Mouse (Mus musculus): ENCODE measurements around the gene Rnf166. TPM values are rescaled to one million over a fixed set of nuclear protein-coding genes. Genes with fewer than 3 reads are reported as not detected.
A peak's percentile ranks its signal among the peaks of the same experiment; 100 is the strongest.

Gene Rnf166
- polyA plus RNA-seq (2014; fragmentation: Nextera tagmentation; extraction: Ambion mirVana), result 39.8 and 40.8 TPM in 2 replicates

- ATAC-seq (ENCODE audit: insufficient number of reproducible peaks, insufficient read depth, low FRiP score, low read depth), result peak; percentile 90
- Histone ChIP-seq H3K27ac (replicated peaks in 1 of 2; ENCODE audit: control insufficient read depth in 1 of 2, insufficient read depth in 1 of 2, low read depth in 2 of 2, low read length in 2 of 2) (peak within 1 kb of the TSS; percentile 28 to 91), H3K4me3 (ENCODE audit: control insufficient read depth in 1 of 2, insufficient read depth in 1 of 2, low read depth in 1 of 2, low read length in 2 of 2) (peak within 1 kb of the TSS; percentile 94 to 99), H3K9me3 (ENCODE audit: control insufficient read depth, low read length) (no peaks in the 10 kb centered on the region), H3K4me2 (ENCODE audit: low read length) (peak within 1 kb of the TSS; percentile 87), H3K27me3 (ENCODE audit: control insufficient read depth, insufficient read depth, low read length) (no peaks in the 10 kb centered on the region), H3K4me1 (ENCODE audit: control insufficient read depth in 2 of 2, insufficient read depth in 2 of 2, low read length in 2 of 2) (peaks cover 2 to 21% of the 10 kb centered on the region in 2 experiments; a peak in 3 of 4 replicates), H3K36me3 (ENCODE audit: control insufficient read depth, insufficient read depth, low read length) (peaks cover 60% of the 10 kb centered on the region), H3K9ac (ENCODE audit: low read length) (peak within 1 kb of the TSS; percentile 97)
- 1% methylated on average over 93 of the region's 103 CpGs for WGBS
Measured at GRCm38 (mm10) chr8:122475580-122476320, at the start of gene Rnf166, which contains the start of gene Ctu2. TSS of gene Rnf166 (minus strand) at chr8:122476064. TSS of gene Ctu2 (plus strand) at chr8:122476143.

- H3K27ac ChIP-seq (replicated peaks in 1 of 2; ENCODE audit: control insufficient read depth in 1 of 2, insufficient read depth in 1 of 2, low read depth in 2 of 2, low read length in 2 of 2), result peak overlapping the region in 1 of 2 experiments; percentile 90; a peak in 2 of 4 replicates
- no peak for ATAC-seq (ENCODE audit: insufficient number of reproducible peaks, insufficient read depth, low FRiP score, low read depth)
- H3K36me3 ChIP-seq (ENCODE audit: control insufficient read depth, insufficient read depth, low read length), result no peaks in the 10 kb centered on the region
- no peaks in the 10 kb centered on the region for H3K27me3 ChIP-seq (ENCODE audit: control insufficient read depth, insufficient read depth, low read length)
- WGBS, result 59% methylated on average over 6 of the region's 6 CpGs
- H3K4me2 ChIP-seq (ENCODE audit: low read length), result no peak overlapping the region
- H3K9me3 ChIP-seq (ENCODE audit: control insufficient read depth, low read length), result no peaks in the 10 kb centered on the region
- peaks cover 50 to 62% of the 10 kb centered on the region in 2 experiments for H3K4me1 ChIP-seq (ENCODE audit: control insufficient read depth in 2 of 2, insufficient read depth in 2 of 2, low read length in 2 of 2)
- peak overlapping the region; percentile 41; the same call in 1 of the 2 replicates for H3K9ac ChIP-seq (ENCODE audit: low read length)
- H3K4me3 ChIP-seq (ENCODE audit: control insufficient read depth in 1 of 2, insufficient read depth in 1 of 2, low read depth in 1 of 2, low read length in 2 of 2), result no peak overlapping the region
Measured at GRCm38 (mm10) chr8:122525004-122525403, 49.1 kb upstream of the Rnf166 start.

GRCm38 (mm10) chr8:122524506-122524905, 48.6 kb upstream of the Rnf166 start:
- Histone ChIP-seq H3K9ac (ENCODE audit: low read length) (peak overlapping the region; percentile 66), H3K36me3 (ENCODE audit: control insufficient read depth, insufficient read depth, low read length) (no peaks in the 10 kb centered on the region), H3K4me2 (ENCODE audit: low read length) (peak overlapping the region; percentile 54; the same call in 1 of the 2 replicates), H3K4me3 (ENCODE audit: control insufficient read depth in 1 of 2, insufficient read depth in 1 of 2, low read depth in 1 of 2, low read length in 2 of 2) (no peak overlapping the region), H3K9me3 (ENCODE audit: control insufficient read depth, low read length) (no peaks in the 10 kb centered on the region), H3K27me3 (ENCODE audit: control insufficient read depth, insufficient read depth, low read length) (no peaks in the 10 kb centered on the region), H3K27ac (replicated peaks in 1 of 2; ENCODE audit: control insufficient read depth in 1 of 2, insufficient read depth in 1 of 2, low read depth in 2 of 2, low read length in 2 of 2) (peak overlapping the region; percentile 80 to 90), H3K4me1 (ENCODE audit: control insufficient read depth in 2 of 2, insufficient read depth in 2 of 2, low read length in 2 of 2) (peaks cover 53 to 66% of the 10 kb centered on the region in 2 experiments)
- WGBS, result 74% methylated on average over 6 of the region's 6 CpGs
- no peak for ATAC-seq (ENCODE audit: insufficient number of reproducible peaks, insufficient read depth, low FRiP score, low read depth)

GRCm38 (mm10) chr8:122523652-122524360, 47.9 kb upstream of the Rnf166 start:
- no peak overlapping the region for H3K4me3 ChIP-seq (ENCODE audit: control insufficient read depth in 1 of 2, insufficient read depth in 1 of 2, low read depth in 1 of 2, low read length in 2 of 2)
- WGBS, result 15% methylated on average over 23 of the region's 23 CpGs

GRCm38 (mm10) chr8:122522796-122523651, 47.2 kb upstream of the Rnf166 start:
- ATAC-seq (ENCODE audit: insufficient number of reproducible peaks, insufficient read depth, low FRiP score, low read depth), result no peak
- WGBS, result 25% methylated on average over 14 of the region's 14 CpGs

More at GRCm38 (mm10) chr8:122523652-122524360, 47.9 kb upstream of the Rnf166 start:
- Histone ChIP-seq H3K36me3 (ENCODE audit: control insufficient read depth, insufficient read depth, low read length) (no peaks in the 10 kb centered on the region), H3K4me1 (ENCODE audit: control insufficient read depth in 2 of 2, insufficient read depth in 2 of 2, low read length in 2 of 2) (peaks cover 56 to 71% of the 10 kb centered on the region in 2 experiments), H3K27me3 (ENCODE audit: control insufficient read depth, insufficient read depth, low read length) (no peaks in the 10 kb centered on the region), H3K9ac (ENCODE audit: low read length) (peak overlapping the region; percentile 66), H3K27ac (replicated peaks in 1 of 2; ENCODE audit: control insufficient read depth in 1 of 2, insufficient read depth in 1 of 2, low read depth in 2 of 2, low read length in 2 of 2) (peak overlapping the region; percentile 80 to 83), H3K9me3 (ENCODE audit: control insufficient read depth, low read length) (no peaks in the 10 kb centered on the region), H3K4me2 (ENCODE audit: low read length) (peak overlapping the region; percentile 54)
- ATAC-seq (ENCODE audit: insufficient number of reproducible peaks, insufficient read depth, low FRiP score, low read depth), result no peak

GRCm38 (mm10) chr8:122520611-122521010, 44.7 kb upstream of the Rnf166 start:
- 58% methylated on average over 11 of the region's 11 CpGs for WGBS
- no peaks in the 10 kb centered on the region for H3K36me3 ChIP-seq (ENCODE audit: control insufficient read depth, insufficient read depth, low read length)
- no peak for ATAC-seq (ENCODE audit: insufficient number of reproducible peaks, insufficient read depth, low FRiP score, low read depth)
- no peaks in the 10 kb centered on the region for H3K9me3 ChIP-seq (ENCODE audit: control insufficient read depth, low read length)
- H3K4me1 ChIP-seq (ENCODE audit: control insufficient read depth in 2 of 2, insufficient read depth in 2 of 2, low read length in 2 of 2), result peaks cover 58 to 80% of the 10 kb centered on the region in 2 experiments
- no peak overlapping the region for H3K4me2 ChIP-seq (ENCODE audit: low read length)
- H3K4me3 ChIP-seq (ENCODE audit: control insufficient read depth in 1 of 2, insufficient read depth in 1 of 2, low read depth in 1 of 2, low read length in 2 of 2), result no peak overlapping the region
- H3K27ac ChIP-seq (replicated peaks in 1 of 2; ENCODE audit: control insufficient read depth in 1 of 2, insufficient read depth in 1 of 2, low read depth in 2 of 2, low read length in 2 of 2), result peak overlapping the region; percentile 0 to 90; a peak in 3 of 4 replicates
- H3K9ac ChIP-seq (ENCODE audit: low read length), result no peak overlapping the region; the same call in 1 of the 2 replicates
- H3K27me3 ChIP-seq (ENCODE audit: control insufficient read depth, insufficient read depth, low read length), result no peaks in the 10 kb centered on the region

More at GRCm38 (mm10) chr8:122522796-122523651, 47.2 kb upstream of the Rnf166 start:
- Histone ChIP-seq H3K27ac (replicated peaks in 1 of 2; ENCODE audit: control insufficient read depth in 1 of 2, insufficient read depth in 1 of 2, low read depth in 2 of 2, low read length in 2 of 2) (peak overlapping the region; percentile 80 to 83), H3K4me3 (ENCODE audit: control insufficient read depth in 1 of 2, insufficient read depth in 1 of 2, low read depth in 1 of 2, low read length in 2 of 2) (no peak overlapping the region), H3K4me2 (ENCODE audit: low read length) (peak overlapping the region; percentile 54), H3K27me3 (ENCODE audit: control insufficient read depth, insufficient read depth, low read length) (no peaks in the 10 kb centered on the region), H3K9me3 (ENCODE audit: control insufficient read depth, low read length) (no peaks in the 10 kb centered on the region), H3K4me1 (ENCODE audit: control insufficient read depth in 2 of 2, insufficient read depth in 2 of 2, low read length in 2 of 2) (peaks cover 64 to 79% of the 10 kb centered on the region in 2 experiments), H3K36me3 (ENCODE audit: control insufficient read depth, insufficient read depth, low read length) (no peaks in the 10 kb centered on the region), H3K9ac (ENCODE audit: low read length) (peak overlapping the region; percentile 66)
